Mouse (Mus musculus): ENCODE measurements around the gene Icos. TPM values are rescaled to one million over a fixed set of nuclear protein-coding genes. Genes with fewer than 3 reads are reported as not detected.

Icos gene
- polyA plus RNA-seq, 1 experiment, result not detected

DNA sequence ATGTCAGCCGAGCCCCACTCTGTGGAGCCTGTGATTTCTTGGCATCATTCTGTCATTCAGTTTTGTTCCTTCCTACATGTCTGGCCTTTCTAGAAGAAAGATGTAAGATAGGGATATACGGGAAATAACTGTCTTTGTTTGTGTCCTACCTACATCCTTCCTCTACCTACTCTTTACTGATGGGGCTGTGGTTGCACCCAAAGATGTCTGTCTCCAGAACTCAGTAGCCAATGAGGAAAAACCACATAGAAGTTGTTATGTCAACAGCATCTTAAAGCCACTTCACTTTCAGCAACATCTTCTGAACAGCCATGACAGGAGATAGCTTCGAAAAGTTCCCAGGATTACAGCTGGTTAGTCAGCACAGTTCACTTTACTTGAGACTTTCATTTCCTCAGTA lies 49.8 kb downstream of the Icos start:
- H3K79me3 ChIP-seq (ENCODE audit: low read depth), result no peaks in the 10 kb centered on the region
- H3K36me3 ChIP-seq (ENCODE audit: control insufficient read depth, insufficient read depth), result no peaks in the 10 kb centered on the region
- H3ac ChIP-seq (ENCODE audit: control insufficient read depth, insufficient read length, low read depth), result no peak overlapping the region
- no peak for TF ChIP-seq FOSL1 (IDR thresholded peaks at IDR 0.05; ENCODE audit: insufficient read depth, low read length, poor library complexity, severe bottlenecking)
- no peak for TF ChIP-seq CTCF (IDR thresholded peaks at IDR 0.05; ENCODE audit: control insufficient read depth, insufficient read depth, insufficient read length)
- no peak for TF ChIP-seq MYOD1 (IDR thresholded peaks at IDR 0.05; ENCODE audit: control insufficient read depth, insufficient read length, low read depth)
- TF ChIP-seq MYOG (IDR thresholded peaks at IDR 0.05; ENCODE audit: control insufficient read depth, extremely low read depth, insufficient read length), result no peak
- TF ChIP-seq CEBPB (IDR thresholded peaks at IDR 0.05; ENCODE audit: low read depth), result no peak
- TF ChIP-seq USF1 (IDR thresholded peaks at IDR 0.05; ENCODE audit: low read depth), result no peak
- TF ChIP-seq MAX (IDR thresholded peaks at IDR 0.05), result no peak
- H3K4me3 ChIP-seq (ENCODE audit: insufficient read depth, poor library complexity, severe bottlenecking), result no peak overlapping the region
- H3K27me3 ChIP-seq (ENCODE audit: control insufficient read depth, insufficient read depth, insufficient read length), result peaks cover 4% of the 10 kb centered on the region
- H3K79me2 ChIP-seq (ENCODE audit: control insufficient read depth, insufficient read depth), result no peaks in the 10 kb centered on the region

DNA sequence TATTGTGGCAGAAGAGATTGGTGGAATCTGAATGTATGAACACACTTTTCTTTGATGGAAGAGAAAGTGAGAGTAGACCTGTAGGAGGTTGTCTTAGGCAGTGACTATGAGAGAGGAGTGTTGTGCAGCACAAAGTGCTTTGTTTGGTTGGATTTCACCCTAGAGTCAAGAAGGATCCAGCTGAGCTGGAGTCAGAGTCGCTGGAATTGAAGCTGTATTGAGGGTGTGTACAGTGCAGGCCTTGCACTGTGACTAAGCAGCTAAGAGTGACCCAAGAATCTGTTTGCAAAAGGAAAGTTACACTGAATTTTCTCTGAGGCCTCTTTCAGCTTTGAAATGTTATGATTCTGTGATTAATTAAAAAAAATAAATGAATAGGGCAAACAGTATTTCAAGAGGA lies 52.2 kb downstream of the Icos start:
- Histone ChIP-seq H3K79me3 (ENCODE audit: low read depth) (no peaks in the 10 kb centered on the region), H3ac (ENCODE audit: control insufficient read depth, insufficient read length, low read depth) (no peak overlapping the region), H3K36me3 (ENCODE audit: control insufficient read depth, insufficient read depth) (no peaks in the 10 kb centered on the region), H3K79me2 (ENCODE audit: control insufficient read depth, insufficient read depth) (no peaks in the 10 kb centered on the region), H3K4me3 (ENCODE audit: insufficient read depth, poor library complexity, severe bottlenecking) (no peak overlapping the region), H3K27me3 (ENCODE audit: control insufficient read depth, insufficient read depth, insufficient read length) (peaks cover 4% of the 10 kb centered on the region)
- TF ChIP-seq MYOD1 (IDR thresholded peaks at IDR 0.05; ENCODE audit: control insufficient read depth, insufficient read length, low read depth) (no peak), FOSL1 (IDR thresholded peaks at IDR 0.05; ENCODE audit: insufficient read depth, low read length, poor library complexity, severe bottlenecking) (no peak), USF1 (IDR thresholded peaks at IDR 0.05; ENCODE audit: low read depth) (no peak), CEBPB (IDR thresholded peaks at IDR 0.05; ENCODE audit: low read depth) (no peak), MYOG (IDR thresholded peaks at IDR 0.05; ENCODE audit: control insufficient read depth, extremely low read depth, insufficient read length) (no peak), MAX (IDR thresholded peaks at IDR 0.05) (no peak), CTCF (IDR thresholded peaks at IDR 0.05; ENCODE audit: control insufficient read depth, insufficient read depth, insufficient read length) (no peak)

DNA sequence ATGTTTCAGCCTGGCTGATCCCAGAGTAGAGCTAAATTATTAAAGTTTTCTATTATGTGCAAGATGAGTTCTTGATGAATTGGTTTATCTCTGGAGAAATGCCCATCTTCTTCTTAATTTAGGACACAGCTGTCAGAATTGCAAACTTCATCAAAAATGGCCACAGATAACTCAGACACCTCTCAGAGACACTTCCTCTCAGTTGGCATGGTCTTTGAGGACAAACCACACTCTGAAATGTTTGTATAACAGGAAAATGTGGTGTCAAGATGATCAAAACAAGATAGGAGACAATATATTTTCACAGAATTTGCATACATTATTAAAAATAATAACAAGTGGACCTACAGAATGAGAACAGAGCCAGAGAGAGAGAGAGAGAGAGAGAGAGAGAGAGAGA lies 52.8 kb downstream of the Icos start:
- no peak overlapping the region for H3ac ChIP-seq (ENCODE audit: control insufficient read depth, insufficient read length, low read depth)
- TF ChIP-seq MYOG (IDR thresholded peaks at IDR 0.05; ENCODE audit: control insufficient read depth, extremely low read depth, insufficient read length), result no peak
- no peak for TF ChIP-seq CTCF (IDR thresholded peaks at IDR 0.05; ENCODE audit: control insufficient read depth, insufficient read depth, insufficient read length)
- TF ChIP-seq FOSL1 (IDR thresholded peaks at IDR 0.05; ENCODE audit: insufficient read depth, low read length, poor library complexity, severe bottlenecking), result no peak
- TF ChIP-seq MYOD1 (IDR thresholded peaks at IDR 0.05; ENCODE audit: control insufficient read depth, insufficient read length, low read depth), result no peak
- no peak for TF ChIP-seq USF1 (IDR thresholded peaks at IDR 0.05; ENCODE audit: low read depth)
- TF ChIP-seq MAX (IDR thresholded peaks at IDR 0.05), result no peak
- TF ChIP-seq CEBPB (IDR thresholded peaks at IDR 0.05; ENCODE audit: low read depth), result no peak
- H3K27me3 ChIP-seq (ENCODE audit: control insufficient read depth, insufficient read depth, insufficient read length), result no peaks in the 10 kb centered on the region
- H3K79me3 ChIP-seq (ENCODE audit: low read depth), result no peaks in the 10 kb centered on the region
- H3K4me3 ChIP-seq (ENCODE audit: insufficient read depth, poor library complexity, severe bottlenecking), result no peak overlapping the region
- H3K79me2 ChIP-seq (ENCODE audit: control insufficient read depth, insufficient read depth), result no peaks in the 10 kb centered on the region
- no peaks in the 10 kb centered on the region for H3K36me3 ChIP-seq (ENCODE audit: control insufficient read depth, insufficient read depth)

DNA sequence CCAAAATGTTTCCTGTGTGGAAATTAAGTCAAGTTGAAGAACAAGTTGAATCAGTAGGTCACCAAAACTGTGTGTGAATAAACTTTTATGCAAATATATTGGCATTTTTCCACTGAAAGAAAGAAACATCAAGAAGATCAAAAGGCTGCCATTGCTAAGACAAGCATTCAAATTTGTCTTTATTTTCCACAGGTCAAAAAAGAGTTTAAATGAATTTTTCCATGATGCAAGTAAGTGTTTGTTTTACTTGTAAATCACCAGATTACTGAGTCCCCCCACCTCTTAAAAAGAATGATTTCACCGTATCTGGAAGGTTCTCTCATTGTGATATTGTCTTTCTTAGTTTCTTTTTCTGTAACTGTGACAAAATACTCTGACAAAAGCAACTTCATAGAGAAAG lies 57.5 kb downstream of the Icos start:
- no peak overlapping the region for H3ac ChIP-seq (ENCODE audit: control insufficient read depth, insufficient read length, low read depth)
- H3K27me3 ChIP-seq (ENCODE audit: control insufficient read depth, insufficient read depth, insufficient read length), result peaks cover 5% of the 10 kb centered on the region
- no peak for TF ChIP-seq MAX (IDR thresholded peaks at IDR 0.05)
- TF ChIP-seq USF1 (IDR thresholded peaks at IDR 0.05; ENCODE audit: low read depth), result no peak
- no peak for TF ChIP-seq MYOG (IDR thresholded peaks at IDR 0.05; ENCODE audit: control insufficient read depth, extremely low read depth, insufficient read length)
- TF ChIP-seq MYOD1 (IDR thresholded peaks at IDR 0.05; ENCODE audit: control insufficient read depth, insufficient read length, low read depth), result no peak
- TF ChIP-seq CEBPB (IDR thresholded peaks at IDR 0.05; ENCODE audit: low read depth), result no peak
- no peak for TF ChIP-seq FOSL1 (IDR thresholded peaks at IDR 0.05; ENCODE audit: insufficient read depth, low read length, poor library complexity, severe bottlenecking)
- TF ChIP-seq CTCF (IDR thresholded peaks at IDR 0.05; ENCODE audit: control insufficient read depth, insufficient read depth, insufficient read length), result no peak
- H3K79me2 ChIP-seq (ENCODE audit: control insufficient read depth, insufficient read depth), result no peaks in the 10 kb centered on the region
- no peak overlapping the region for H3K4me3 ChIP-seq (ENCODE audit: insufficient read depth, poor library complexity, severe bottlenecking)
- H3K79me3 ChIP-seq (ENCODE audit: low read depth), result no peaks in the 10 kb centered on the region
- H3K36me3 ChIP-seq (ENCODE audit: control insufficient read depth, insufficient read depth), result no peaks in the 10 kb centered on the region

DNA sequence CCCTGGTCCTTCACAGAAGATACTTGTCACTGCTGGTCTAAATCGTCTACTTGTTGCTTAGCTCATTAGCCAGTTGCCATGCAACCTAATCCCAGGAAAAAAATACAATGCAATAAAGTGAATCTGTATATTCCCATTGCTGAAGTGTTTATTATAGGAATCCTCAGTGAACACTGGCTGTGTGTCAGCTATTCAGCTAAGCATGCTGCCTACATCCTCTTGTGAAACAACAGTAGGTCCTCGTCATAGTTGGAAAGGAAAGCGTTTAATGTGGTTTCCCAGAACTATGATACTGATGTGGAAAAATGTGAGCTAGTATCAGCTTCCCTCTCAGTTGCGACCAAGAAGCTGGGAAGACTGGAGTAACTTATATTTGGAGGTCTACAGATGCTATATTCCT lies 60.5 kb downstream of the Icos start:
- Histone ChIP-seq H3ac (ENCODE audit: control insufficient read depth, insufficient read length, low read depth) (no peak overlapping the region), H3K36me3 (ENCODE audit: control insufficient read depth, insufficient read depth) (no peaks in the 10 kb centered on the region), H3K4me3 (ENCODE audit: insufficient read depth, poor library complexity, severe bottlenecking) (no peak overlapping the region), H3K79me2 (ENCODE audit: control insufficient read depth, insufficient read depth) (no peaks in the 10 kb centered on the region), H3K79me3 (ENCODE audit: low read depth) (no peaks in the 10 kb centered on the region), H3K27me3 (ENCODE audit: control insufficient read depth, insufficient read depth, insufficient read length) (peaks cover 5% of the 10 kb centered on the region)
- no peak for TF ChIP-seq MAX (IDR thresholded peaks at IDR 0.05)
- no peak for TF ChIP-seq MYOD1 (IDR thresholded peaks at IDR 0.05; ENCODE audit: control insufficient read depth, insufficient read length, low read depth)
- TF ChIP-seq MYOG (IDR thresholded peaks at IDR 0.05; ENCODE audit: control insufficient read depth, extremely low read depth, insufficient read length), result no peak
- no peak for TF ChIP-seq USF1 (IDR thresholded peaks at IDR 0.05; ENCODE audit: low read depth)
- no peak for TF ChIP-seq FOSL1 (IDR thresholded peaks at IDR 0.05; ENCODE audit: insufficient read depth, low read length, poor library complexity, severe bottlenecking)
- TF ChIP-seq CTCF (IDR thresholded peaks at IDR 0.05; ENCODE audit: control insufficient read depth, insufficient read depth, insufficient read length), result no peak
- no peak for TF ChIP-seq CEBPB (IDR thresholded peaks at IDR 0.05; ENCODE audit: low read depth)

DNA sequence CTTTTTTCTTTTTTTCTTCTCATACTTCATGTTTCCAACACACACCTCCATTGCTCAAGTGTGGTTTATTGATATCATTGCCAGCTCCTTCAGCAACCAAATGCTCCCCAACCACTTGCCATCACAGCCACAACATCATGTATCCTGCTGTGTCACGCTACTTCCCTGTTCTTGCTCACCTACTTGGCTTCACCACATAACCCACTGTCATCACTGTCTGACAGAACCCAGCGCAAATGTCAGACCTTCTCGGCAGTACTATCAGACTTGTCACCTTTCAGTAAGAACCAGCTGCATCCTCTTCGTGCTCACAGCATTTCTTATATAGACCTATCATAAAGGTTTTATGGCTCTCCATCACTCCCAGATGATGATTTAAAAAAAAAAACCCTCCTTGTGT lies 61.6 kb downstream of the Icos start:
- no peaks in the 10 kb centered on the region for H3K36me3 ChIP-seq (ENCODE audit: control insufficient read depth, insufficient read depth)
- no peaks in the 10 kb centered on the region for H3K79me3 ChIP-seq (ENCODE audit: low read depth)
- no peak overlapping the region for H3ac ChIP-seq (ENCODE audit: control insufficient read depth, insufficient read length, low read depth)
- H3K27me3 ChIP-seq (ENCODE audit: control insufficient read depth, insufficient read depth, insufficient read length), result peaks cover 5% of the 10 kb centered on the region
- no peak for TF ChIP-seq CEBPB (IDR thresholded peaks at IDR 0.05; ENCODE audit: low read depth)
- TF ChIP-seq CTCF (IDR thresholded peaks at IDR 0.05; ENCODE audit: control insufficient read depth, insufficient read depth, insufficient read length), result no peak
- TF ChIP-seq USF1 (IDR thresholded peaks at IDR 0.05; ENCODE audit: low read depth), result no peak
- no peak for TF ChIP-seq MYOG (IDR thresholded peaks at IDR 0.05; ENCODE audit: control insufficient read depth, extremely low read depth, insufficient read length)
- no peak for TF ChIP-seq FOSL1 (IDR thresholded peaks at IDR 0.05; ENCODE audit: insufficient read depth, low read length, poor library complexity, severe bottlenecking)
- TF ChIP-seq MYOD1 (IDR thresholded peaks at IDR 0.05; ENCODE audit: control insufficient read depth, insufficient read length, low read depth), result no peak
- no peak for TF ChIP-seq MAX (IDR thresholded peaks at IDR 0.05)
- no peaks in the 10 kb centered on the region for H3K79me2 ChIP-seq (ENCODE audit: control insufficient read depth, insufficient read depth)
- H3K4me3 ChIP-seq (ENCODE audit: insufficient read depth, poor library complexity, severe bottlenecking), result no peak overlapping the region

All from C2C12 (cell line).